ENCODE assay signal across 14 mouse cellular contexts in the genomic region with DNA sequence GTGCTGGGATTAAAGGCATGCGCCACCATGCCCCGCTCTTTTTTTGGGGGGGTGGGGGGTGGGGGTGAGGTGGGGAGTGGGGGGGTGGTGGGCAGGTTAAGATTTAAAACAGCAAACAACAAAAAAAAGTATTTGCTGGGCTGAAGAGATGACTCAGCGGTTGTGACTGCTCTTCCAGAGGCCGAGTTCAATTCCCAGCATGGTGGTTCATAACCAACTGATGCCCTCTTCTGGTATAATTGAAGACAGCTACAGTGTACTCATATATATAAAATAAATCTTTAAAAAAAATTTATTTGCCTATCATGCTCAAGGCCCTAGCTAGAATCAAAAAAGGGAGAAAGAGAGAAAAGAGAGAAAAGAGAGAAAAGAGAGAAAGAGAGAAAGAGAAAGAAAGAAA. TPM values are rescaled to one million over a fixed set of nuclear protein-coding genes. Genes with fewer than 3 reads are reported as not detected.
DNase-seq lines count a peak whose midpoint lies in the region; ATAC-seq and TF ChIP-seq lines count a peak whose summit lies in the region.
"Had no signal": no experiment of that assay in that cellular context is flagged by ENCODE, and none has a peak within 500 bp of the region (broad histone marks: within the 10 kb centered on the region; RNA-seq: fewer than 3 reads in every experiment).

No protein-coding gene starts in this region.

- TF ChIP-seq CTCF in kidney, adult 2 months (conservative IDR thresholded peaks at IDR 0.05; ENCODE audit: insufficient read depth, insufficient read length, low read depth, low read length): 0 out of 2 replicates have a peak, but pooled peaks have one; percentile 15
- peak; percentile 61 for TF ChIP-seq CTCF in midbrain, postnatal 0 days (IDR thresholded peaks at IDR 0.05)

- H3K27me3 ChIP-seq in kidney, adult 2 months (replicated peaks; ENCODE audit: control insufficient read depth, insufficient read depth, low read length): no peaks in the 10 kb centered on the region
- H3K27me3 ChIP-seq in midbrain, postnatal 0 days (ENCODE audit: insufficient read depth, low read length): no peaks in the 10 kb centered on the region
- H3K27me3 ChIP-seq in midbrain, embryonic 16.5 days (ENCODE audit: control insufficient read depth, insufficient read depth, low read depth, low read length): no peaks in the 10 kb centered on the region

- no peak for DNase-seq in kidney, adult 2 months
- DNase-seq in kidney, adult 8-10 months: no peak
- DNase-seq in midbrain, postnatal 0 days (ENCODE audit: low spot score): peak; percentile 40
- DNase-seq in NIH3T3 (ENCODE audit: low read depth): peak; percentile 77
- no peak for DNase-seq in heart, adult 18-20 months
- DNase-seq in cerebellum, adult 9-10 months: no peak
- DNase-seq: adrenal gland, postnatal 10 days; cerebellum, adult 11-12 months; lung, adult 18-20 months; spleen, adult 18-20 months had no signal

- H3K4me2 ChIP-seq in midbrain, postnatal 0 days (ENCODE audit: low read depth, low read length, poor library complexity, severe bottlenecking): no peak overlapping the region
- no peak overlapping the region for H3K4me2 ChIP-seq in midbrain, embryonic 16.5 days (ENCODE audit: low read length)

- WGBS in kidney, adult 2 months: 73% methylated on average over 4 of the region's 4 CpGs
- WGBS in midbrain, postnatal 0 days: 65% methylated on average over 4 of the region's 4 CpGs
- WGBS in midbrain, embryonic 16.5 days: 74% methylated on average over 4 of the region's 4 CpGs

- no peak overlapping the region for H3K27ac ChIP-seq in kidney, adult 2 months (ENCODE audit: insufficient read depth, low read depth, low read length)
- no peak overlapping the region for H3K27ac ChIP-seq in midbrain, postnatal 0 days (ENCODE audit: low read depth, low read length)
- H3K27ac ChIP-seq in midbrain, embryonic 16.5 days (ENCODE audit: low read length): no peak overlapping the region
- H3K27ac ChIP-seq: heart, embryonic 10.5 days had no signal

- H3K4me3 ChIP-seq in kidney, adult 2 months (ENCODE audit: insufficient read depth, low read depth, low read length): no peak overlapping the region
- H3K4me3 ChIP-seq in midbrain, postnatal 0 days (ENCODE audit: low read depth, low read length): no peak overlapping the region
- no peak overlapping the region for H3K4me3 ChIP-seq in midbrain, embryonic 16.5 days (ENCODE audit: low read depth, low read length)
- H3K4me3 ChIP-seq: heart, embryonic 10.5 days had no signal

- peaks cover 5% of the 10 kb centered on the region; the same call in 1 of the 2 replicates for H3K4me1 ChIP-seq in kidney, adult 2 months (ENCODE audit: control insufficient read depth, insufficient read depth, low read length)
- H3K4me1 ChIP-seq in midbrain, postnatal 0 days (ENCODE audit: insufficient read depth, low read length): 0 out of 2 replicates have a peak, but pooled peaks cover 3% of the 10 kb centered on the region
- peaks cover 14% of the 10 kb centered on the region for H3K4me1 ChIP-seq in midbrain, embryonic 16.5 days (ENCODE audit: control insufficient read depth, insufficient read depth, low read length)

- no peak overlapping the region for H3K9ac ChIP-seq in midbrain, postnatal 0 days (replicated peaks; ENCODE audit: low read length, poor library complexity, severe bottlenecking)
- no peak overlapping the region for H3K9ac ChIP-seq in midbrain, embryonic 16.5 days (ENCODE audit: low read depth, low read length)

- no peak for TF ChIP-seq POLR2A in kidney, adult 2 months (IDR thresholded peaks at IDR 0.05; ENCODE audit: low read depth, low read length)

- no peaks in the 10 kb centered on the region for H3K9me3 ChIP-seq in midbrain, postnatal 0 days (ENCODE audit: low read length)
- no peaks in the 10 kb centered on the region for H3K9me3 ChIP-seq in midbrain, embryonic 16.5 days (replicated peaks; ENCODE audit: control insufficient read depth, low read length, poor library complexity, severe bottlenecking)
- H3K9me3 ChIP-seq: heart, embryonic 10.5 days had no signal

- no peak for ATAC-seq in midbrain, postnatal 0 days (ENCODE audit: low FRiP score)
- no peak for ATAC-seq in midbrain, embryonic 16.5 days
- 0 out of 2 replicates have a peak, but pooled peaks have one; percentile 23 for ATAC-seq in megakaryocyte progenitor cell, adult 5-6 weeks (replicated peaks; ENCODE audit: poor library complexity)
- ATAC-seq: intestine, embryonic 16.5 days had no signal

- no peaks in the 10 kb centered on the region; the same call in none of the 2 replicates for H3K36me3 ChIP-seq in kidney, adult 2 months (ENCODE audit: control insufficient read depth, insufficient read depth, low read length)
- peaks cover 40% of the 10 kb centered on the region for H3K36me3 ChIP-seq in midbrain, postnatal 0 days (ENCODE audit: insufficient read depth, low read length)
- peaks cover 32% of the 10 kb centered on the region for H3K36me3 ChIP-seq in midbrain, embryonic 16.5 days (ENCODE audit: control insufficient read depth, insufficient read depth, low read length)

RNA-seq across cellular contexts. Expression of a gene that starts 4.2 kb away (rescaled TPM):
- polyA plus RNA-seq in kidney, adult 2 months (2012; rRNA removed): 13.0 and 13.5 TPM in 2 replicates
- total RNA-seq in midbrain, postnatal 0 days (2014; rRNA removed): 14.4 and 15.5 TPM in 2 replicates
- 3.4 and 3.9 TPM in 2 replicates for polyA plus RNA-seq in midbrain, postnatal 0 days (2015; fragmentation: Nextera tagmentation; extraction: Ambion mirVana)
- polyA plus RNA-seq in midbrain, embryonic 16.5 days (2015; fragmentation: Nextera tagmentation; extraction: Ambion mirVana): 8.9 and 9.7 TPM in 2 replicates
- total RNA-seq in megakaryocyte progenitor cell, adult 5-6 weeks (2015): 11.3 and 15.1 TPM in 2 replicates
- total RNA-seq in megakaryocyte progenitor cell, adult 5-6 weeks (2017): 20.7 and 33.6 TPM in 2 replicates
- 10 to 100 TPM; 10.1 to 12.4 TPM for total RNA-seq in heart, adult 18-20 months (2021)

RNA-seq across cellular contexts. Expression of a gene that starts 27.1 kb away (rescaled TPM):
- 30.6 and 37.9 TPM in 2 replicates for polyA plus RNA-seq in kidney, adult 2 months (2012; rRNA removed)
- total RNA-seq in midbrain, postnatal 0 days (2014; rRNA removed): 0.71 and 1.2 TPM in 2 replicates
- 0.77 and 0.94 TPM in 2 replicates for polyA plus RNA-seq in midbrain, postnatal 0 days (2015; fragmentation: Nextera tagmentation; extraction: Ambion mirVana)
- 0.66 and 0.67 TPM in 2 replicates for polyA plus RNA-seq in midbrain, embryonic 16.5 days (2015; fragmentation: Nextera tagmentation; extraction: Ambion mirVana)
- 0.10 and 0.89 TPM in 2 replicates for total RNA-seq in megakaryocyte progenitor cell, adult 5-6 weeks (2015)
- 0.10 and 0.46 TPM in 2 replicates for total RNA-seq in megakaryocyte progenitor cell, adult 5-6 weeks (2017)
- 1 to 10 TPM; 1.1 to 2.5 TPM for total RNA-seq in heart, adult 18-20 months (2021)

RNA-seq across cellular contexts. Expression of a gene that starts 42.0 kb away (rescaled TPM):
- polyA plus RNA-seq in kidney, adult 2 months (2012; rRNA removed): 2.3 and 2.8 TPM in 2 replicates
- 10.5 and 19.5 TPM in 2 replicates for total RNA-seq in midbrain, postnatal 0 days (2014; rRNA removed)
- polyA plus RNA-seq in midbrain, postnatal 0 days (2015; fragmentation: Nextera tagmentation; extraction: Ambion mirVana): 10.0 and 10.1 TPM in 2 replicates
- polyA plus RNA-seq in midbrain, embryonic 16.5 days (2015; fragmentation: Nextera tagmentation; extraction: Ambion mirVana): 12.6 and 12.9 TPM in 2 replicates
- 5.1 and 6.5 TPM in 2 replicates for total RNA-seq in megakaryocyte progenitor cell, adult 5-6 weeks (2015)
- total RNA-seq in megakaryocyte progenitor cell, adult 5-6 weeks (2017): 11.8 and 14.0 TPM in 2 replicates
- 1 to 10 TPM; 4.1 to 5.1 TPM for total RNA-seq in heart, adult 18-20 months (2021)

Comparison
In these comparisons a context has a peak if more than half of its experiments do, and no peak if none do; other contexts are left out.
1. DNase-seq: peak in midbrain, postnatal 0 days (single experiment) and NIH3T3 (single experiment); none in kidney, adult 2 months (single experiment), kidney, adult 8-10 months (0 of 2), heart, adult 18-20 months (0 of 2) and cerebellum, adult 9-10 months (single experiment).